16 mouse cellular contexts compared by ENCODE assay signal in genomic region chr4:87866564-87866963, GRCm38 (mm10).
DNase-seq lines count a peak whose midpoint lies in the region; ATAC-seq and TF ChIP-seq lines count a peak whose summit lies in the region.
"Had no signal": no experiment of that assay in that cellular context is flagged by ENCODE, and none has a peak within 500 bp of the region (broad histone marks: within the 10 kb centered on the region; RNA-seq: fewer than 3 reads in every experiment).

No protein-coding gene starts in this region.

- H3K27me3 ChIP-seq in limb, embryonic 14.5 days (ENCODE audit: control insufficient read depth, insufficient read depth, low read length): no peaks in the 10 kb centered on the region
- H3K27me3 ChIP-seq in limb, embryonic 10.5 days (ENCODE audit: low read depth, poor library complexity, severe bottlenecking): no peaks in the 10 kb centered on the region
- H3K27me3 ChIP-seq in myocyte (ENCODE audit: control insufficient read depth, insufficient read depth, insufficient read length): no peaks in the 10 kb centered on the region
- H3K27me3 ChIP-seq: hindbrain, embryonic 12.5 days; midbrain, embryonic 13.5 days had no signal

- DNase-seq in frontal cortex, postnatal 25 days (ENCODE audit: low spot score in 2 of 2): no peak
- DNase-seq in limb, embryonic 14.5 days (ENCODE audit: low spot score): peak; percentile 40
- no peak for DNase-seq in limb, embryonic 10.5 days (ENCODE audit: low spot score)
- DNase-seq in cerebellum, adult 9-11 months: peak; percentile 34
- no peak for DNase-seq in embryo, embryonic 10 days (ENCODE audit: low spot score)
- DNase-seq: adrenal gland, adult 8-10 months; heart, adult 2 months; kidney, postnatal 14 days; lung, embryonic 14.5 days; thymus, adult 18-20 months had no signal

- no peak overlapping the region for H3K9ac ChIP-seq in limb, embryonic 14.5 days (ENCODE audit: low read depth, low read length, severe bottlenecking)
- H3K9ac ChIP-seq: hindbrain, embryonic 12.5 days; lung, embryonic 14.5 days; midbrain, embryonic 13.5 days had no signal

- no peak overlapping the region for H3K27ac ChIP-seq in limb, embryonic 14.5 days (replicated peaks; ENCODE audit: low read depth, low read length)
- no peak overlapping the region for H3K27ac ChIP-seq in limb, embryonic 10.5 days
- H3K27ac ChIP-seq: heart, adult 2 months; hindbrain, embryonic 12.5 days; macrophage; midbrain, embryonic 13.5 days had no signal

- H3K4me3 ChIP-seq in limb, embryonic 14.5 days (replicated peaks; ENCODE audit: low read length): no peak overlapping the region
- no peak overlapping the region for H3K4me3 ChIP-seq in limb, embryonic 10.5 days
- H3K4me3 ChIP-seq in myocyte: no peak overlapping the region
- H3K4me3 ChIP-seq: heart, adult 2 months; hindbrain, embryonic 12.5 days; midbrain, embryonic 13.5 days had no signal

- no peaks in the 10 kb centered on the region for H3K79me2 ChIP-seq in myocyte (ENCODE audit: control insufficient read depth, insufficient read depth)

- peak; percentile 76 for ATAC-seq in frontal cortex, adult (ENCODE audit: low TSS enrichment)
- no peak for ATAC-seq in limb, embryonic 14.5 days (ENCODE audit: low FRiP score, low read depth)
- ATAC-seq: intestine, embryonic 16.5 days; midbrain, embryonic 13.5 days had no signal

- 60% methylated on average over 3 of the region's 3 CpGs for WGBS in limb, embryonic 14.5 days
- WGBS in limb, embryonic 10.5 days: 88% methylated on average over 3 of the region's 3 CpGs

- no peak overlapping the region for H3K4me2 ChIP-seq in limb, embryonic 14.5 days (replicated peaks; ENCODE audit: low read depth, low read length, severe bottlenecking)
- peak overlapping the region; percentile 28 for H3K4me2 ChIP-seq in myocyte (ENCODE audit: low read depth)
- H3K4me2 ChIP-seq: hindbrain, embryonic 12.5 days; lung, embryonic 14.5 days; midbrain, embryonic 13.5 days had no signal

- peaks cover 17% of the 10 kb centered on the region for H3K4me1 ChIP-seq in limb, embryonic 14.5 days (ENCODE audit: control insufficient read depth, insufficient read depth, low read length)
- H3K4me1 ChIP-seq in limb, embryonic 10.5 days: peaks cover 38% of the 10 kb centered on the region

- TF ChIP-seq POLR2A in limb, embryonic 14.5 days (IDR thresholded peaks at IDR 0.05; ENCODE audit: borderline replicate concordance, extremely low read depth, insufficient read depth, insufficient read length): no peak
- TF ChIP-seq POLR2A in myocyte (IDR thresholded peaks at IDR 0.05; ENCODE audit: insufficient read length, low read depth): no peak

- H3ac ChIP-seq in myocyte (ENCODE audit: control insufficient read depth, insufficient read length): no peak overlapping the region

- no peaks in the 10 kb centered on the region for H3K36me3 ChIP-seq in limb, embryonic 14.5 days (ENCODE audit: control insufficient read depth, insufficient read depth, low read length)
- H3K36me3 ChIP-seq in limb, embryonic 10.5 days: peaks cover 8% of the 10 kb centered on the region; the same call in 1 of the 2 replicates
- H3K36me3 ChIP-seq in myocyte (ENCODE audit: control insufficient read depth, insufficient read depth): no peaks in the 10 kb centered on the region

- no peaks in the 10 kb centered on the region for H3K9me3 ChIP-seq in limb, embryonic 14.5 days (ENCODE audit: control insufficient read depth, low read length)
- H3K9me3 ChIP-seq in limb, embryonic 10.5 days (replicated peaks): no peaks in the 10 kb centered on the region
- H3K9me3 ChIP-seq: hindbrain, embryonic 12.5 days; midbrain, embryonic 13.5 days had no signal

TF ChIP-seq in myocyte, 11 proteins besides CTCF, POLR2A, EP300 and RAD21:
- TF ChIP-seq CEBPB (IDR thresholded peaks at IDR 0.05; ENCODE audit: insufficient read depth, poor library complexity, severe bottlenecking) (no peak), TCF12 (IDR thresholded peaks at IDR 0.05; ENCODE audit: insufficient read depth, poor library complexity, severe bottlenecking) (peak; percentile 38), TCF3 (IDR thresholded peaks at IDR 0.05; ENCODE audit: insufficient read length, low read depth) (no peak), MYOD1 (IDR thresholded peaks at IDR 0.05; ENCODE audit: control insufficient read depth in 1 of 3, insufficient read length in 2 of 3, low read depth in 2 of 3) (peak in 2 of 3 experiments; percentile 62 to 63), MAX (IDR thresholded peaks at IDR 0.05; ENCODE audit: low read depth) (no peak), SRF (IDR thresholded peaks at IDR 0.05; ENCODE audit: control insufficient read depth, insufficient read length, low read depth) (no peak), MYOG (IDR thresholded peaks at IDR 0.05; ENCODE audit: control insufficient read depth in 1 of 3, insufficient read depth in 1 of 3, insufficient read length in 2 of 3, low read depth in 2 of 3) (peak in 1 of 3 experiments; percentile 89), USF1 (IDR thresholded peaks at IDR 0.05; ENCODE audit: low read depth) (no peak)

Comparison
In these comparisons a context has a peak if more than half of its experiments do, and no peak if none do; other contexts are left out.
1. DNase-seq: peak in limb, embryonic 14.5 days (single experiment) and cerebellum, adult 9-11 months (single experiment); none in frontal cortex, postnatal 25 days (0 of 2), limb, embryonic 10.5 days (single experiment) and embryo, embryonic 10 days (single experiment).